Mouse (Mus musculus): ENCODE results near the gene Trappc6b. TPM values are rescaled to one million over a fixed set of nuclear protein-coding genes. Genes with fewer than 3 reads are reported as not detected.

The Trappc6b gene
- total and polyA plus RNA-seq, 3 experiments = 45.9 to 75.3 TPM; not detected in 1

- H3K36me3 ChIP-seq (ENCODE audit: control insufficient read depth in 1 of 2, insufficient read depth in 2 of 2, low read length in 2 of 2) = no peaks in the 10 kb centered on the region
- TF ChIP-seq NELFE (IDR thresholded peaks at IDR 0.05; ENCODE audit: low read depth, low read length) (no peak), ZKSCAN1 (IDR thresholded peaks at IDR 0.05; ENCODE audit: low read depth, low read length) (no peak), SMC3 (IDR thresholded peaks at IDR 0.05; ENCODE audit: low read depth, low read length) (no peak), MAFK (IDR thresholded peaks at IDR 0.05; ENCODE audit: borderline replicate concordance, low read depth, low read length) (no peak), CHD2 (IDR thresholded peaks at IDR 0.05; ENCODE audit: low read length) (no peak), USF2 (IDR thresholded peaks at IDR 0.05; ENCODE audit: borderline replicate concordance in 1 of 2, insufficient read depth in 1 of 2, low read depth in 1 of 2, low read length in 2 of 2) (no peak), MYC (IDR thresholded peaks at IDR 0.05; ENCODE audit: low read depth, low read length) (no peak), KAT2A (conservative IDR thresholded peaks at IDR 0.05; ENCODE audit: low read depth, low read length) (no peak), MYB (IDR thresholded peaks at IDR 0.05; ENCODE audit: low read depth, low read length) (no peak)
- DNase-seq (ENCODE audit: low read depth, low spot score) = no peak
- no peak overlapping the region for H3K4me3 ChIP-seq (ENCODE audit: control insufficient read depth in 1 of 2, insufficient read depth in 1 of 2, low read depth in 2 of 2, low read length in 2 of 2)
- no peaks in the 10 kb centered on the region for H3K9me3 ChIP-seq (replicated peaks; ENCODE audit: insufficient read depth, low read length)
- H3K27me3 ChIP-seq (ENCODE audit: control insufficient read depth in 1 of 2, insufficient read depth in 2 of 2, low read length in 2 of 2) = no peaks in the 10 kb centered on the region
- H3K4me1 ChIP-seq (ENCODE audit: control insufficient read depth in 1 of 2, insufficient read depth in 2 of 2, low read length in 2 of 2) = no peaks in the 10 kb centered on the region
- H3K9ac ChIP-seq (ENCODE audit: control insufficient read depth, low read depth, low read length, poor library complexity, severe bottlenecking) = no peak overlapping the region
- H3K79me2 ChIP-seq (ENCODE audit: control insufficient read depth, insufficient read depth, low read length, poor library complexity) = no peaks in the 10 kb centered on the region
- H3K27ac ChIP-seq (ENCODE audit: control insufficient read depth, low read depth, low read length) = no peak overlapping the region
Measured at GRCm38 (mm10) chr12:59080461-59080860, 19.2 kb upstream of the Trappc6b start.

- Histone ChIP-seq H3K27ac (ENCODE audit: control insufficient read depth, low read depth, low read length) (no peak overlapping the region), H3K9ac (ENCODE audit: control insufficient read depth, low read depth, low read length, poor library complexity, severe bottlenecking) (no peak overlapping the region), H3K27me3 (ENCODE audit: control insufficient read depth in 1 of 2, insufficient read depth in 2 of 2, low read length in 2 of 2) (no peaks in the 10 kb centered on the region), H3K4me1 (ENCODE audit: control insufficient read depth in 1 of 2, insufficient read depth in 2 of 2, low read length in 2 of 2) (no peaks in the 10 kb centered on the region), H3K36me3 (ENCODE audit: control insufficient read depth in 1 of 2, insufficient read depth in 2 of 2, low read length in 2 of 2) (peaks cover 2 to 5% of the 10 kb centered on the region in 2 experiments), H3K4me3 (ENCODE audit: control insufficient read depth in 1 of 2, insufficient read depth in 1 of 2, low read depth in 2 of 2, low read length in 2 of 2) (no peak overlapping the region), H3K9me3 (replicated peaks; ENCODE audit: insufficient read depth, low read length) (no peaks in the 10 kb centered on the region), H3K79me2 (ENCODE audit: control insufficient read depth, insufficient read depth, low read length, poor library complexity) (no peaks in the 10 kb centered on the region)
- TF ChIP-seq MAFK (IDR thresholded peaks at IDR 0.05; ENCODE audit: borderline replicate concordance, low read depth, low read length) = no peak
- DNase-seq (ENCODE audit: low read depth, low spot score) = no peak
Measured at GRCm38 (mm10) chr12:59077883-59078282, 16.6 kb upstream of the Trappc6b start.

- TF ChIP-seq CHD2 (IDR thresholded peaks at IDR 0.05; ENCODE audit: low read length) = no peak
- no peak for TF ChIP-seq HCFC1 (IDR thresholded peaks at IDR 0.05; ENCODE audit: low read depth, low read length)
- TF ChIP-seq GATA1 (IDR thresholded peaks at IDR 0.05; ENCODE audit: low read depth, low read length) = no peak
- no peak for TF ChIP-seq MYB (IDR thresholded peaks at IDR 0.05; ENCODE audit: low read depth, low read length)
- no peak for TF ChIP-seq MAZ (IDR thresholded peaks at IDR 0.05; ENCODE audit: low read depth, low read length)
- TF ChIP-seq MEF2A (IDR thresholded peaks at IDR 0.05; ENCODE audit: extremely low read depth, insufficient replicate concordance, low read depth, low read length, poor library complexity, severe bottlenecking) = no peak
- TF ChIP-seq TAL1 (IDR thresholded peaks at IDR 0.05; ENCODE audit: low read length) = no peak
- TF ChIP-seq POLR2AphosphoS2 (IDR thresholded peaks at IDR 0.05; ENCODE audit: low read length) = no peak
- TF ChIP-seq MAX (IDR thresholded peaks at IDR 0.05; ENCODE audit: low read length) = no peak
- TF ChIP-seq ETS1 (IDR thresholded peaks at IDR 0.05; ENCODE audit: low read depth, low read length) = no peak
- TF ChIP-seq ELF1 (IDR thresholded peaks at IDR 0.05; ENCODE audit: low read depth, low read length) = no peak
- no peaks in the 10 kb centered on the region for H3K9me3 ChIP-seq (replicated peaks; ENCODE audit: insufficient read depth, low read length)
- peaks cover 4 to 10% of the 10 kb centered on the region in 2 experiments for H3K36me3 ChIP-seq (ENCODE audit: control insufficient read depth in 1 of 2, insufficient read depth in 2 of 2, low read length in 2 of 2)
- H3K4me3 ChIP-seq (ENCODE audit: control insufficient read depth in 1 of 2, insufficient read depth in 1 of 2, low read depth in 2 of 2, low read length in 2 of 2) = no peak overlapping the region
- H3K27ac ChIP-seq (ENCODE audit: control insufficient read depth, low read depth, low read length) = no peak overlapping the region
- no peaks in the 10 kb centered on the region for H3K27me3 ChIP-seq (ENCODE audit: control insufficient read depth in 1 of 2, insufficient read depth in 2 of 2, low read length in 2 of 2)
- no peak for DNase-seq (ENCODE audit: low read depth, low spot score)
- H3K79me2 ChIP-seq (ENCODE audit: control insufficient read depth, insufficient read depth, low read length, poor library complexity) = no peaks in the 10 kb centered on the region
- no peaks in the 10 kb centered on the region for H3K4me1 ChIP-seq (ENCODE audit: control insufficient read depth in 1 of 2, insufficient read depth in 2 of 2, low read length in 2 of 2)
- H3K9ac ChIP-seq (ENCODE audit: control insufficient read depth, low read depth, low read length, poor library complexity, severe bottlenecking) = no peak overlapping the region
Measured at GRCm38 (mm10) chr12:59076996-59077395, 15.7 kb upstream of the Trappc6b start.
